Mouse (Mus musculus) G1E (cell line): ENCODE results near the gene Ier3. TPM values are rescaled to one million over a fixed set of nuclear protein-coding genes. Genes with fewer than 3 reads are reported as not detected.
A peak's percentile ranks its signal among the peaks of the same experiment; 100 is the strongest.

ENCODE experiments used
- ATAC-seq: 2 replicates; pipeline ENCODE4 v1.8.0; 2016; ENCODE audit warnings: mild to moderate bottlenecking; ENCODE audit not compliant: insufficient number of reproducible peaks, poor library complexity, low FRiP score, severe bottlenecking; ENCODE audit errors: extremely low read depth
- DNase-seq: peaks from one replicate; pipeline ENCODE4 v3.0.0; 2012; ENCODE audit warnings: low spot score
- H3K27me3 ChIP-seq: 2 replicates; pipeline ENCODE4 v1.6.1; 2012; ENCODE audit warnings: mild to moderate bottlenecking, low read length, inconsistent platforms; ENCODE audit not compliant: insufficient read depth
- H3K36me3 ChIP-seq: replicated peaks from 2 replicates; pipeline ENCODE3; 2012; ENCODE audit warnings: mild to moderate bottlenecking, inconsistent platforms
- H3K4me1 ChIP-seq: 2 replicates; pipeline ENCODE4 v1.6.1; 2012; ENCODE audit warnings: low read depth, low read length, inconsistent platforms, mixed read lengths; ENCODE audit not compliant: insufficient read depth
- H3K4me3 ChIP-seq: 2 replicates; pipeline ENCODE4 v1.5.1; 2012; ENCODE audit warnings: low read depth, mild to moderate bottlenecking, inconsistent platforms, low read length, moderate library complexity, mixed read lengths
- H3K9me3 ChIP-seq: replicated peaks from 2 replicates; pipeline ENCODE4 v1.6.1; 2012; ENCODE audit warnings: inconsistent platforms
- CTCF ChIP-seq: IDR thresholded peaks from 2 replicates; pipeline ENCODE4 v1.5.1; 2012; ENCODE audit warnings: low read depth, low read length, inconsistent platforms, mixed read lengths
- GATA1 ChIP-seq: IDR thresholded peaks from 2 replicates; pipeline ENCODE4 v1.6.1; 2012; ENCODE audit warnings: borderline replicate concordance, low read length, inconsistent platforms, mixed read lengths
- GATA2 ChIP-seq: IDR thresholded peaks from 2 replicates; pipeline ENCODE4 v1.6.1; 2012; ENCODE audit warnings: low read depth, low read length, inconsistent platforms, borderline replicate concordance
- POLR2AphosphoS5 ChIP-seq: IDR thresholded peaks from 2 replicates; pipeline ENCODE4 v1.6.1; 2012; ENCODE audit warnings: low read depth, low read length, inconsistent platforms; ENCODE audit not compliant: insufficient replicate concordance
- TAL1 ChIP-seq: conservative IDR thresholded peaks from 2 replicates; pipeline ENCODE4 v1.6.1; 2012; ENCODE audit warnings: low read depth, low read length, inconsistent platforms, mixed read lengths
- polyA plus RNA-seq: library from polyadenylated mRNA; stranded (reverse); fragments of >175 nt; gene quantifications from 2 replicates; pipeline ENCODE4 v1.2.3, GENCODE M21; 2012
- total RNA-seq, 2 experiments: library from RNA; stranded (forward) in 1 of 2; stranded (reverse) in 1 of 2; fragments of 200-1000 nt in 1 of 2; fragments of >200 nt in 1 of 2; fragmentation: Nextera tagmentation in 1 of 2; gene quantifications; 2 replicates each; pipeline ENCODE4 v1.2.3; 2014 to 2017

The Ier3 gene
- total and polyA plus RNA-seq, 3 experiments: 21.4 to 49.5 (median 39.8) TPM

DNA sequence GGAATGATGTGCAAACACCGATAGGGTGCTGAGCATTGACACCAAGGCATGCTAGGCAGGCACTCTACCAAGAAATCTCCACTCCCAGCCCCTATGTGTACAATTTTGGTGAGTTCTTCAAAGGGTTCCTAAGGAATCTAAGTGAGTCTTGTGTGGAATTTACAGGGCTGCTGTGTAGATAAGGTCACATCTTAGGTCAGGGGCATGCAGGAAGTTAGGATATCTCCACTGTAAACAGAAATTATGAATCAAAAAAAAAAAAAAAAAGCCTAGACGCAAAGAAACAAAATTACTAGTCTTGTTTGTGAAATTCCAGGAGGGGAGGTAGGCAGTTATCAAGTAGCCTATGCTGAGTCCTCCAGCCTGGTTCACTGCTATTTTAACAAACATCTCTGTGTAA, 28.6 kb upstream of the Ier3 start:
- H3K4me3 ChIP-seq: no peak overlapping the region
- no peaks in the 10 kb centered on the region for H3K36me3 ChIP-seq
- H3K27me3 ChIP-seq: peaks cover 5% of the 10 kb centered on the region
- H3K9me3 ChIP-seq: no peaks in the 10 kb centered on the region
- TF ChIP-seq POLR2AphosphoS5 (no peak), GATA1 (no peak), CTCF (no peak), TAL1 (no peak), GATA2 (no peak)
- ATAC-seq: no peak
- peaks cover 58% of the 10 kb centered on the region for H3K4me1 ChIP-seq
- DNase-seq: no peak

DNA sequence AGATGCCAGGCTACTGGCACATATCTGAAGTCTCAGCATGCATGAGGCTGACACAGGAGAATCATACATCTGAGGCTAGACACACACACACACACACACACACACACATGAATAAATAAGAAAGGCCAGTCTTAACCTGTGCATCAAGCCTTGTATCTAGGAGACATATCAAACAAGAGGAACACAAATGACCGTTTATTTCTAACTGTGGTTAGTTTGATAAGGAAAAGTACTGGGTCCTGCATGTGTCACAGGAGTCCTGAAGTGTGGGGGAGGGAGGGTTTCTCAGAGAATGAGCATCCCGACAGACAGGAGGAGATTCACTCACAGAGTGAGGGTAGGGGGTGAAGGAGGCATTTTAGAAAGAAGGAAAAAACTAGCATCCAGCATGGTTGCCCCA, 26.4 kb upstream of the Ier3 start:
- DNase-seq: no peak
- no peak overlapping the region for H3K4me3 ChIP-seq
- peak; percentile 55 for ATAC-seq
- TF ChIP-seq GATA2 (no peak), POLR2AphosphoS5 (no peak), GATA1 (no peak)
- no peaks in the 10 kb centered on the region for H3K27me3 ChIP-seq
- peaks cover 53% of the 10 kb centered on the region for H3K4me1 ChIP-seq
- H3K9me3 ChIP-seq: peaks cover 4% of the 10 kb centered on the region; the same call in 1 of the 2 replicates
- H3K36me3 ChIP-seq: no peaks in the 10 kb centered on the region

DNA sequence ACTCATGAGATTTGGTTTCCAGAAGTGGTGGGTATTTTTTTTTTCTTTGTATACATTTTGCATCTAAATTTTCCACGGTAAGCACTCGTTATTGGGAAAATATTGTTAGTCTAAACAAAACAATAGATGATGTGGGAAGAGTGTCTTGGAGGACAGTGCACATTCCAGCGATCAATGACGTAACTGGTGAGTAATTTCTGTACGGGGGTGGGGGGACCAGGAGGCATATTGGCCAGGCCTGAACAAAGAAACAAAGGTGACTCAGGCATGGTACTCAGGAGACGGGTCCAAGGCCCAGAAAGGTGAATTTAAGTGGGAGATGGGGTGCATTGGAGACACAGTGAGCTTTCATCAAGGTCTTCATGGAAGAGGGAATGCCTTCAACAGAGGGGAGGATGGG, 25.8 kb upstream of the Ier3 start:
- Histone ChIP-seq H3K4me3 (no peak overlapping the region; the same call in 1 of the 2 replicates), H3K4me1 (peaks cover 53% of the 10 kb centered on the region), H3K9me3 (peaks cover 4% of the 10 kb centered on the region; the same call in 1 of the 2 replicates), H3K36me3 (no peaks in the 10 kb centered on the region), H3K27me3 (no peaks in the 10 kb centered on the region)
- TF ChIP-seq TAL1: no peak
- ATAC-seq (no peak), DNase-seq (no peak)

DNA sequence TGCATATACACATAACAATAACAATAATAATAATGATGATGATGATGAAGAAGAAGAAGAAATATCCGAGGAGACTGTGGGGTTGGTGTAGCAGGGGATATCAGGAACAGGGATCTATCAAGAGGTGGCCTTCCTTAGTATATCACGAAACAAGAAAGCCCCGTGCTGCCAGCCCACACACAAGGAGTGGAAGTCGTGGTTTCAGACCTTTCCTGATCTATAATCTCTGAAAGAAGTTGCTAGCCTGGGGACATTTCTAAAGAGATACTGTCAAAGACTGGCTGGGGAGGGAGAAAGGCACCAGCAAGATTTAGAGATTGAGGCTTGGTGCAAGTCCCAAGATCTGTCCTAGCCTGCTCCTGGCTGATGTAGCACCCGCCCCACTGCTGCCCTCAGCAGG, 24.6 kb upstream of the Ier3 start:
- H3K27me3 ChIP-seq: no peaks in the 10 kb centered on the region
- H3K4me1 ChIP-seq: peaks cover 49% of the 10 kb centered on the region
- no peak for TF ChIP-seq CTCF
- TF ChIP-seq POLR2AphosphoS5: no peak
- TF ChIP-seq TAL1: no peak
- no peak for TF ChIP-seq GATA2
- no peak for TF ChIP-seq GATA1
- peaks cover 4% of the 10 kb centered on the region; the same call in 1 of the 2 replicates for H3K9me3 ChIP-seq
- DNase-seq (no peak), ATAC-seq (no peak)
- no peaks in the 10 kb centered on the region for H3K36me3 ChIP-seq
- H3K4me3 ChIP-seq: no peak overlapping the region; the same call in 1 of the 2 replicates

DNA sequence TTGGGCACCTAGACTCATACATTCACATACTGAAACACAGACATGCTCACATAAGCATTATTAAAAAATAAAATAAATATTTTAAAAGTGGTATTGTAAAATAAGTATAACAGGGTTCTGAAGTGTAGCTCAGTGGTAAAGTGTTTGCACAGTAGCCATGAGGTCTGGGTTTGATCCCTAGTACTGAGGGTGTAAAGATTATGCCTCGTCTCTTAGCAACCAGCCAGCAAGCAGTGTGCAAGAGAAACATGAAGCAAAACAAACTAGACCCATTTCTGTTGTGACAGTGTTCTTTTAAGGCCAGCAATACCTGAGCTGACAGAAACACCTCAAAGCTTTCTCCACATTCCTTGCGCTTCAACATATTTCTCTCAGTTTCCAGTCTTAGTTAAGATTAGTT, 20.6 kb upstream of the Ier3 start:
- no peak for ATAC-seq
- H3K27me3 ChIP-seq: no peaks in the 10 kb centered on the region
- no peak for TF ChIP-seq GATA1
- TF ChIP-seq TAL1: no peak
- TF ChIP-seq POLR2AphosphoS5: no peak
- peaks cover 17% of the 10 kb centered on the region for H3K4me1 ChIP-seq
- peaks cover 4% of the 10 kb centered on the region; the same call in 1 of the 2 replicates for H3K9me3 ChIP-seq
- no peaks in the 10 kb centered on the region for H3K36me3 ChIP-seq
- no peak for DNase-seq
- no peak overlapping the region for H3K4me3 ChIP-seq

DNA sequence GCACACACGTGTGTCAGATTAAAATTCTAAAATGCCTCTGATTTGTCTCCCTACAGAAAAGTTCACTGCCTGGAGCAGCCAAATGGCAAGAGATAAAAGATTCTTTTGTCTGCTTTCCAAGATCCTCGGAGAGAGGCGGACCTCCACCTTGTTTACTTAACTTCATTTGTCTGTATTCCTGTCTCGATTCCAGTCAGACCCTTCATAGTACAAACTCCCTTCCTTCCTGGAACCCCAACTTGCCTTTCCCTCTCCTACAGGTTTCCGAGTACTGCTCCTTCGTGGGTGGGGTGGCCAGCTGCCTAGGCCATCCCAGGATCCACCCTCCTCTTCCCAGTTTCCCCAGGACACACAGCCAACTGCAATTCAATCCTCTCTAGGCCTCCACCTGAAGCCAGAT, 18.5 kb upstream of the Ier3 start:
- Histone ChIP-seq H3K27me3 (no peaks in the 10 kb centered on the region), H3K4me3 (no peak overlapping the region), H3K9me3 (peaks cover 4% of the 10 kb centered on the region; the same call in 1 of the 2 replicates), H3K36me3 (no peaks in the 10 kb centered on the region), H3K4me1 (peaks cover 3% of the 10 kb centered on the region)
- ATAC-seq (no peak), DNase-seq (no peak)
- TF ChIP-seq TAL1 (no peak), GATA2 (no peak), POLR2AphosphoS5 (no peak), CTCF (no peak), GATA1 (no peak)

DNA sequence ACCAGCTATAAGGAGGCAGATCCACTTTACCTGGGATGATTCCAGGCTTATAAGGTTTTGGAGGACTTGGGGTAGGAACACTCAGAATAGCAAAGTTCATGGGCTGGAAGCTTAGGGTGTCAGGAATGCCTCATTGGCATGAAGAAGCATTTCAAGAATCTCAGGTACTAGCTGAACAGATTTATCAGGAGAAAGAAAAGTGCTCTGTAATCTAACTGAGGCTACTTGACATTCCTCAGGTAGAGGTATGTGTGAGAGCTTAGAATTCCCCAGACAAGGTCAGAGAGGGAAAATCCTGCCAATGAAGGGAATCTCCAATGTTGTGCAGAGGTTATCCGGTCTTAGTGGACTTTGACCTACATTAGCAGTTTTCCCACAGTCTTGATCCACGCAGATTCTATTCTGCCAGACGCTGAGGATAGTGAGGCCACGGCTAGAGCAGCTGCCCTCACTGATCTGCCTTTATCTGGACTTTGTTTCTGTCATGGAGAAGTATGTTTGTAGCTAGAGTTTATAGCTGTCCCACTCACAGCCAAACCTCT, 17.6 kb upstream of the Ier3 start:
- H3K4me1 ChIP-seq: peaks cover 6% of the 10 kb centered on the region
- TF ChIP-seq TAL1 (no peak), CTCF (no peak), GATA1 (no peak), GATA2 (no peak), POLR2AphosphoS5 (no peak)
- no peaks in the 10 kb centered on the region for H3K36me3 ChIP-seq
- H3K27me3 ChIP-seq: no peaks in the 10 kb centered on the region
- ATAC-seq: no peak
- H3K4me3 ChIP-seq: no peak overlapping the region
- no peak for DNase-seq
- no peaks in the 10 kb centered on the region for H3K9me3 ChIP-seq
